Mouse (Mus musculus): ENCODE measurements around the gene Stk32c. TPM values are rescaled to one million over a fixed set of nuclear protein-coding genes. Genes with fewer than 3 reads are reported as not detected.

The Stk32c gene
- polyA plus RNA-seq, 1 experiment from 2014 or later, result not detected

GRCm38 (mm10) chr7:139081158-139081557 is 131.9 kb downstream of the Stk32c start:
- Histone ChIP-seq H3K4me3 (ENCODE audit: low read length) (no peak overlapping the region), H3K27me3 (ENCODE audit: control insufficient read depth, insufficient read depth, low read length) (peaks cover 2% of the 10 kb centered on the region; the same call in 1 of the 2 replicates), H3K4me2 (replicated peaks; ENCODE audit: low read depth, low read length) (no peak overlapping the region), H3K27ac (ENCODE audit: low read depth, low read length) (no peak overlapping the region), H3K36me3 (ENCODE audit: control insufficient read depth, insufficient read depth, low read length) (no peaks in the 10 kb centered on the region), H3K9me3 (ENCODE audit: control insufficient read depth, low read length) (no peaks in the 10 kb centered on the region), H3K9ac (ENCODE audit: low read depth, low read length) (no peak overlapping the region), H3K4me1 (ENCODE audit: control insufficient read depth, insufficient read depth, low read length) (peaks cover 26% of the 10 kb centered on the region)
- WGBS, result 79% methylated on average over 5 of the region's 5 CpGs
- ATAC-seq (ENCODE audit: low FRiP score, low TSS enrichment), result no peak

DNA sequence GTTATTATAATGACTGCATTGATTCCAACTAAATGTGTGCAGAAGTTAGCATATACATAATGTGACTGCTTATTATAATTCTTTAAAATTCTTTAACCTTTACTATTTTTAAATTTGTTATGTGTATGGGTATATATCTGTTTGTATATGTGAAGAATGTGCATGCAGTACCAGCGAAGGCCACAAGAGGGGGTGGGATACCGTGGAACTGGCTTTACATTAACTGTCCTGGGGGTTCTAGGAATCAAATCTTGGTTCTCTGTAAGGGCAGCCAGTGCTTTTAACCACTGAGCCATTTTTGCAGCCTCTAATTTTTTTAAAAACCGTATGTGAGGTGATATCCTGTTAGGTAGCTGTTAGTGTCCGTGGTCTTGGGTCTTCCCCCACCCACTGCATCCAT is 132.4 kb downstream of the Stk32c start:
- WGBS, result 71% methylated on average over 4 of the region's 4 CpGs
- peaks cover 31% of the 10 kb centered on the region for H3K4me1 ChIP-seq (ENCODE audit: control insufficient read depth, insufficient read depth, low read length)
- no peaks in the 10 kb centered on the region for H3K36me3 ChIP-seq (ENCODE audit: control insufficient read depth, insufficient read depth, low read length)
- no peak overlapping the region for H3K4me3 ChIP-seq (ENCODE audit: low read length)
- no peak for ATAC-seq (ENCODE audit: low FRiP score, low TSS enrichment)
- no peak overlapping the region for H3K9ac ChIP-seq (ENCODE audit: low read depth, low read length)
- no peak overlapping the region for H3K27ac ChIP-seq (ENCODE audit: low read depth, low read length)
- H3K4me2 ChIP-seq (replicated peaks; ENCODE audit: low read depth, low read length), result no peak overlapping the region
- H3K27me3 ChIP-seq (ENCODE audit: control insufficient read depth, insufficient read depth, low read length), result no peaks in the 10 kb centered on the region; the same call in 1 of the 2 replicates
- no peaks in the 10 kb centered on the region for H3K9me3 ChIP-seq (ENCODE audit: control insufficient read depth, low read length)

GRCm38 (mm10) chr7:139079141-139079540 is 134.0 kb downstream of the Stk32c start:
- H3K4me2 ChIP-seq (replicated peaks; ENCODE audit: low read depth, low read length), result no peak overlapping the region

GRCm38 (mm10) chr7:139078181-139078580 is 134.9 kb downstream of the Stk32c start:
- no peak overlapping the region for H3K4me3 ChIP-seq (ENCODE audit: low read length)
- H3K27me3 ChIP-seq (ENCODE audit: control insufficient read depth, insufficient read depth, low read length), result no peaks in the 10 kb centered on the region
- no peak overlapping the region for H3K4me2 ChIP-seq (replicated peaks; ENCODE audit: low read depth, low read length)
- H3K9ac ChIP-seq (ENCODE audit: low read depth, low read length), result no peak overlapping the region; the same call in 1 of the 2 replicates
- ATAC-seq (ENCODE audit: low FRiP score, low TSS enrichment), result no peak
- 33% methylated on average over 6 of the region's 6 CpGs for whole genome bisulfite sequencing
- no peaks in the 10 kb centered on the region for H3K9me3 ChIP-seq (ENCODE audit: control insufficient read depth, low read length)
- peaks cover 38% of the 10 kb centered on the region for H3K4me1 ChIP-seq (ENCODE audit: control insufficient read depth, insufficient read depth, low read length)
- no peak overlapping the region; the same call in 1 of the 2 replicates for H3K27ac ChIP-seq (ENCODE audit: low read depth, low read length)
- H3K36me3 ChIP-seq (ENCODE audit: control insufficient read depth, insufficient read depth, low read length), result no peaks in the 10 kb centered on the region

More at GRCm38 (mm10) chr7:139079141-139079540, 134.0 kb downstream of the Stk32c start:
- Histone ChIP-seq H3K4me1 (ENCODE audit: control insufficient read depth, insufficient read depth, low read length) (peaks cover 38% of the 10 kb centered on the region), H3K36me3 (ENCODE audit: control insufficient read depth, insufficient read depth, low read length) (no peaks in the 10 kb centered on the region), H3K9me3 (ENCODE audit: control insufficient read depth, low read length) (no peaks in the 10 kb centered on the region), H3K9ac (ENCODE audit: low read depth, low read length) (no peak overlapping the region), H3K27ac (ENCODE audit: low read depth, low read length) (no peak overlapping the region), H3K4me3 (ENCODE audit: low read length) (no peak overlapping the region), H3K27me3 (ENCODE audit: control insufficient read depth, insufficient read depth, low read length) (no peaks in the 10 kb centered on the region)
- ATAC-seq (ENCODE audit: low FRiP score, low TSS enrichment), result no peak
- WGBS, result 71% methylated on average over 7 of the region's 7 CpGs

DNA sequence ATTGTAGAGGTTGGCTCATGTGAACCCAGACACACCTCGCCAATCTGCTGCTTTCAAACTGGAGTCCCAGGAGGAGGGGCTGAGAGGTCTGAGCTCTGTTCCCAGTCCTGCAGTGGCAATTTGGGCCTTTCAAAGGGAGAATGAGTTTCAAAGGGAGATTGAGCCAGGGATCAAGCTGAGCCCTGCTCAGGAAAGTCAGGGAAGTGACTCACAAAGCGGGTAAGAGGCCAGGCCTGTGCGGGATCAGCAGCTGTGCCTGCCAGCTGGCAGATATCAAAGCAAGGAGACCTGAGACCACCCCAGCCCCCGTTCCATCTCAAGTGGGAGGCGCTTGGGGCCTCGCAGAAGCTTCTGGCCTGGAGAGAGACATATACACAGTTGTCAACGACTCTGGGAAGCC is 135.8 kb downstream of the Stk32c start:
- WGBS, result 16% methylated on average over 7 of the region's 7 CpGs
- no peak overlapping the region for H3K4me2 ChIP-seq (replicated peaks; ENCODE audit: low read depth, low read length)
- H3K4me3 ChIP-seq (ENCODE audit: low read length), result no peak overlapping the region
- H3K4me1 ChIP-seq (ENCODE audit: control insufficient read depth, insufficient read depth, low read length), result peaks cover 38% of the 10 kb centered on the region
- no peaks in the 10 kb centered on the region for H3K9me3 ChIP-seq (ENCODE audit: control insufficient read depth, low read length)
- no peak overlapping the region for H3K9ac ChIP-seq (ENCODE audit: low read depth, low read length)
- peak; percentile 14; the same call in 1 of the 2 replicates for ATAC-seq (ENCODE audit: low FRiP score, low TSS enrichment)
- H3K27ac ChIP-seq (ENCODE audit: low read depth, low read length), result peak overlapping the region; percentile 55; the same call in 1 of the 2 replicates
- H3K36me3 ChIP-seq (ENCODE audit: control insufficient read depth, insufficient read depth, low read length), result no peaks in the 10 kb centered on the region
- no peaks in the 10 kb centered on the region for H3K27me3 ChIP-seq (ENCODE audit: control insufficient read depth, insufficient read depth, low read length)

GRCm38 (mm10) chr7:139075054-139075794 is 137.9 kb downstream of the Stk32c start:
- no peak for ATAC-seq (ENCODE audit: low FRiP score, low TSS enrichment)
- Histone ChIP-seq H3K36me3 (ENCODE audit: control insufficient read depth, insufficient read depth, low read length) (no peaks in the 10 kb centered on the region), H3K4me2 (replicated peaks; ENCODE audit: low read depth, low read length) (no peak overlapping the region), H3K4me1 (ENCODE audit: control insufficient read depth, insufficient read depth, low read length) (peaks cover 38% of the 10 kb centered on the region), H3K9me3 (ENCODE audit: control insufficient read depth, low read length) (no peaks in the 10 kb centered on the region), H3K4me3 (ENCODE audit: low read length) (no peak overlapping the region), H3K9ac (ENCODE audit: low read depth, low read length) (no peak overlapping the region), H3K27me3 (ENCODE audit: control insufficient read depth, insufficient read depth, low read length) (no peaks in the 10 kb centered on the region), H3K27ac (ENCODE audit: low read depth, low read length) (no peak overlapping the region)
- WGBS, result 34% methylated on average over 14 of the region's 14 CpGs

DNA sequence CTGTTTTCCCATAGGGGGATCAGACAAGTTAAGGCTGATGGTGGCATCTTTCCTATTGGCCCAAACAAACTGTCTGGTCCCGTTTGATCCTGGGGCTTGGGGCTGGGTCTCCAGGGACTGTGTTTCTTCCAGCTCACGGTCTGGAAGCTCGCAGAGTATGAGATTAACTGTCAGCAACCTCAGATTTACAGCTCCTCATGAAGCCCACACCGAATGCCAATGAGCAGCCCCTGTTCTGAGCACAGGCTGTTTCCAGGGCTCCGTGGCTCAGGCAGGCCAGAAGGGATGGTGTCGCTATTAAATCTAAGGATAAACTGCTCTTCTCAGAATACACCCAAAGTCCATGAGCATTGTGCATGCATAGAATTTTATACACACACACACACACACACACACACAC is 138.9 kb downstream of the Stk32c start:
- 19% methylated on average over 6 of the region's 6 CpGs for WGBS

GRCm38 (mm10) chr7:139068182-139068623 is 144.9 kb downstream of the Stk32c start:
- ATAC-seq (ENCODE audit: low FRiP score, low TSS enrichment), result peak; percentile 74; the same call in 1 of the 2 replicates
- H3K36me3 ChIP-seq (ENCODE audit: control insufficient read depth, insufficient read depth, low read length), result no peaks in the 10 kb centered on the region
- H3K4me3 ChIP-seq (ENCODE audit: low read length), result no peak overlapping the region
- 2% methylated on average over 2 of the region's 2 CpGs for WGBS
- no peak overlapping the region for H3K9ac ChIP-seq (ENCODE audit: low read depth, low read length)
- no peaks in the 10 kb centered on the region for H3K27me3 ChIP-seq (ENCODE audit: control insufficient read depth, insufficient read depth, low read length)
- H3K4me2 ChIP-seq (replicated peaks; ENCODE audit: low read depth, low read length), result no peak overlapping the region
- H3K27ac ChIP-seq (ENCODE audit: low read depth, low read length), result no peak overlapping the region
- no peaks in the 10 kb centered on the region for H3K4me1 ChIP-seq (ENCODE audit: control insufficient read depth, insufficient read depth, low read length)
- H3K9me3 ChIP-seq (ENCODE audit: control insufficient read depth, low read length), result no peaks in the 10 kb centered on the region

More for the DNA sequence above, 138.9 kb downstream of the Stk32c start:
- ATAC-seq (ENCODE audit: low FRiP score, low TSS enrichment), result no peak
- Histone ChIP-seq H3K9me3 (ENCODE audit: control insufficient read depth, low read length) (no peaks in the 10 kb centered on the region), H3K4me2 (replicated peaks; ENCODE audit: low read depth, low read length) (no peak overlapping the region), H3K9ac (ENCODE audit: low read depth, low read length) (no peak overlapping the region), H3K27me3 (ENCODE audit: control insufficient read depth, insufficient read depth, low read length) (no peaks in the 10 kb centered on the region), H3K4me1 (ENCODE audit: control insufficient read depth, insufficient read depth, low read length) (peaks cover 38% of the 10 kb centered on the region), H3K27ac (ENCODE audit: low read depth, low read length) (no peak overlapping the region), H3K36me3 (ENCODE audit: control insufficient read depth, insufficient read depth, low read length) (no peaks in the 10 kb centered on the region), H3K4me3 (ENCODE audit: low read length) (no peak overlapping the region)

DNA sequence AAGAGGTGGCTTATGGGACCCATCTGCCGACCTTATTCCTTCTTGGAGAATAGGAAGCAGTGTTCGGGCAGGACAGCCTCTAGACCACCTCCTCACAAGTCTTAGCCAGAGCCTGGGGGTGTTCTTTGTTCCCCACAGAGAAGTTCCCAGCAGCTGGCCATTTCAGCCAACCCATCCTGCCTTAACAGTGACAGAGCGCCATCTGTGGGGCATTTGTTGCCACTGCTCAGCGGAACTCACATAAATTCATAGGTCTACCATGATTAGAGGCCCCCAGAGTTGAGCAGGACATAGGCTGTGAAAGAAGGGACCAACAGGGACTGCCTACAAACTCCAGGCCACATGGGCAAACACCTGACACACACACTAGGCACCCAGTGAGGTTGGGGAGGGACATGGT is 149.7 kb downstream of the Stk32c start:
- WGBS, result 60% methylated on average over 4 of the region's 4 CpGs
- H3K27me3 ChIP-seq (ENCODE audit: control insufficient read depth, insufficient read depth, low read length), result no peaks in the 10 kb centered on the region
- no peak overlapping the region for H3K4me3 ChIP-seq (ENCODE audit: low read length)
- no peaks in the 10 kb centered on the region for H3K9me3 ChIP-seq (ENCODE audit: control insufficient read depth, low read length)
- no peaks in the 10 kb centered on the region for H3K36me3 ChIP-seq (ENCODE audit: control insufficient read depth, insufficient read depth, low read length)
- H3K4me2 ChIP-seq (replicated peaks; ENCODE audit: low read depth, low read length), result no peak overlapping the region
- H3K9ac ChIP-seq (ENCODE audit: low read depth, low read length), result no peak overlapping the region
- no peak for ATAC-seq (ENCODE audit: low FRiP score, low TSS enrichment)
- H3K27ac ChIP-seq (ENCODE audit: low read depth, low read length), result no peak overlapping the region
- no peaks in the 10 kb centered on the region for H3K4me1 ChIP-seq (ENCODE audit: control insufficient read depth, insufficient read depth, low read length)
